Mouse (Mus musculus): Measurements from ENCODE around the gene Rin2. TPM values are rescaled to one million over a fixed set of nuclear protein-coding genes. Genes with fewer than 3 reads are reported as not detected.

Rin2 gene
- total RNA-seq, 2 experiments from 2014 or later, result 20.6 to 27.9 TPM

Small RNA genes within 50 kb of the gene (microRNA-seq; reads per million reads assigned to microRNA genes)
- 0 reads per million in 2 experiments for gene Gm25026 (ENCODE audit: borderline number of aligned reads in 2 of 2)

Other genes starting within 250 kb of the Rin2 start
- gene Naa20, start 226.9 kb downstream of the Rin2 start, total RNA-seq (2021), result 10 to 100 TPM; 89.1 to 93.7 TPM